Mouse (Mus musculus): ENCODE measurements at regions not wholly inside any gene's neighbourhood (a gene's known extent, or its start where the extent isn't known, plus 50 kb on each side); places are given as distances from the start of the nearest gene placed in this dataset.

- Histone ChIP-seq H3K4me2 (no peak overlapping the region), H3K36me3 (no peaks in the 10 kb centered on the region), H3K4me3 (replicated peaks) (no peak overlapping the region), H3K27me3 (no peaks in the 10 kb centered on the region), H3K9ac (no peak overlapping the region), H3K4me1 (peaks cover 25% of the 10 kb centered on the region), H3K27ac (0 out of 2 replicates have a peak overlapping the region, but pooled peaks have one; percentile 30), H3K9me3 (replicated peaks) (no peaks in the 10 kb centered on the region)
- 67% methylated on average over 10 of the region's 10 CpGs for WGBS
- ATAC-seq (replicated peaks; ENCODE audit: low FRiP score) = no peak; the same call in 1 of the 2 replicates
Observed at GRCm38 (mm10) chr13:51018366-51018765, 82.3 kb upstream of the Spin1 start.

GRCm38 (mm10) chr13:51022401-51023250, 78.1 kb upstream of the Spin1 start:
- Histone ChIP-seq H3K9ac (no peak overlapping the region), H3K4me2 (no peak overlapping the region), H3K27me3 (no peaks in the 10 kb centered on the region), H3K36me3 (no peaks in the 10 kb centered on the region), H3K4me3 (replicated peaks) (no peak overlapping the region), H3K9me3 (replicated peaks) (no peaks in the 10 kb centered on the region), H3K4me1 (peaks cover 23% of the 10 kb centered on the region), H3K27ac (peak overlapping the region; percentile 38)
- whole genome bisulfite sequencing = 52% methylated on average over 13 of the region's 13 CpGs
- ATAC-seq (replicated peaks; ENCODE audit: low FRiP score) = no peak

GRCm38 (mm10) chr13:51023271-51023670, 77.4 kb upstream of the Spin1 start:
- Histone ChIP-seq H3K9ac (no peak overlapping the region), H3K27ac (peak overlapping the region; percentile 38; the same call in 1 of the 2 replicates), H3K4me2 (no peak overlapping the region), H3K9me3 (replicated peaks) (no peaks in the 10 kb centered on the region), H3K36me3 (no peaks in the 10 kb centered on the region), H3K4me3 (replicated peaks) (no peak overlapping the region), H3K27me3 (no peaks in the 10 kb centered on the region), H3K4me1 (peaks cover 16% of the 10 kb centered on the region)
- WGBS = 65% methylated on average over 11 of the region's 11 CpGs
- ATAC-seq (replicated peaks; ENCODE audit: low FRiP score) = no peak

- Histone ChIP-seq H3K4me3 (replicated peaks) (no peak overlapping the region), H3K27me3 (no peaks in the 10 kb centered on the region), H3K4me2 (no peak overlapping the region), H3K9ac (no peak overlapping the region), H3K9me3 (replicated peaks) (no peaks in the 10 kb centered on the region), H3K36me3 (no peaks in the 10 kb centered on the region), H3K27ac (no peak overlapping the region), H3K4me1 (peaks cover 12% of the 10 kb centered on the region)
- 67% methylated on average over 6 of the region's 6 CpGs for WGBS
- no peak for ATAC-seq (replicated peaks; ENCODE audit: low FRiP score)
Observed at GRCm38 (mm10) chr13:51026311-51026918, 74.3 kb upstream of the Spin1 start.

GRCm38 (mm10) chr13:51037850-51038450, 62.7 kb upstream of the Spin1 start:
- Histone ChIP-seq H3K27ac (no peak overlapping the region), H3K9ac (no peak overlapping the region), H3K4me3 (replicated peaks) (no peak overlapping the region), H3K4me2 (no peak overlapping the region), H3K9me3 (replicated peaks) (no peaks in the 10 kb centered on the region; the same call in 1 of the 2 replicates), H3K4me1 (no peaks in the 10 kb centered on the region), H3K27me3 (no peaks in the 10 kb centered on the region), H3K36me3 (no peaks in the 10 kb centered on the region)
- WGBS = 79% methylated on average over 13 of the region's 13 CpGs
- no peak for ATAC-seq (replicated peaks; ENCODE audit: low FRiP score)

GRCm38 (mm10) chr13:51038955-51039354, 61.7 kb upstream of the Spin1 start:
- Histone ChIP-seq H3K27ac (no peak overlapping the region), H3K27me3 (no peaks in the 10 kb centered on the region), H3K9me3 (replicated peaks) (peaks cover 7% of the 10 kb centered on the region), H3K9ac (no peak overlapping the region), H3K4me3 (replicated peaks) (no peak overlapping the region), H3K4me2 (no peak overlapping the region), H3K36me3 (no peaks in the 10 kb centered on the region), H3K4me1 (no peaks in the 10 kb centered on the region)
- WGBS = 81% methylated on average over 4 of the region's 4 CpGs
- ATAC-seq (replicated peaks; ENCODE audit: low FRiP score) = no peak

- no peak for ATAC-seq (replicated peaks; ENCODE audit: low FRiP score)
- no peak overlapping the region for H3K4me2 ChIP-seq
- no peak overlapping the region for H3K27ac ChIP-seq
- H3K4me1 ChIP-seq = no peaks in the 10 kb centered on the region
- WGBS = 36% methylated on average over 2 of the region's 2 CpGs
- peaks cover 9% of the 10 kb centered on the region for H3K9me3 ChIP-seq (replicated peaks)
- H3K9ac ChIP-seq = no peak overlapping the region
- H3K4me3 ChIP-seq (replicated peaks) = no peak overlapping the region
- H3K36me3 ChIP-seq = no peaks in the 10 kb centered on the region
- H3K27me3 ChIP-seq = no peaks in the 10 kb centered on the region
Observed at GRCm38 (mm10) chr13:51041121-51041520, 59.6 kb upstream of the Spin1 start.

- H3K9me3 ChIP-seq (replicated peaks) = peaks cover 9% of the 10 kb centered on the region
- WGBS = 92% methylated on average over 9 of the region's 9 CpGs
- H3K9ac ChIP-seq = no peak overlapping the region
- H3K36me3 ChIP-seq = no peaks in the 10 kb centered on the region
- ATAC-seq (replicated peaks; ENCODE audit: low FRiP score) = no peak
- H3K4me2 ChIP-seq = no peak overlapping the region
- no peak overlapping the region for H3K27ac ChIP-seq
- H3K4me3 ChIP-seq (replicated peaks) = no peak overlapping the region
- H3K4me1 ChIP-seq = no peaks in the 10 kb centered on the region
- H3K27me3 ChIP-seq = no peaks in the 10 kb centered on the region
Observed at GRCm38 (mm10) chr13:51042881-51043402, 57.7 kb upstream of the Spin1 start.

Measured in kidney, embryonic 15.5 days (tissue).